Mouse (Mus musculus) lung, embryonic 14.5 days (tissue): ENCODE measurements around the gene Galnt12. TPM values are rescaled to one million over a fixed set of nuclear protein-coding genes. Genes with fewer than 3 reads are reported as not detected.

Source experiments
- ATAC-seq: fragments of 200-750 bp; cut with Nextera tagmentation; 2 replicates; pipeline ENCODE4 v1.8.0; 2017; ENCODE audit warnings: mild to moderate bottlenecking, moderate TSS enrichment, moderate library complexity; ENCODE audit not compliant: insufficient read depth
- DNase-seq: peaks from one replicate; pipeline ENCODE4 v3.0.0-alpha.2; 2015
- H3K27ac ChIP-seq: fragments of 300-500 bp; sonication (generic); 2 replicates; pipeline ENCODE4 v1.5.1; 2014; ENCODE audit warnings: low read depth, mild to moderate bottlenecking, moderate library complexity
- H3K27me3 ChIP-seq: fragments of 300-500 bp; sonication (generic); 2 replicates; pipeline ENCODE4 v1.6.1; 2014; ENCODE audit warnings: low read length, control low read depth; ENCODE audit not compliant: insufficient read depth
- H3K36me3 ChIP-seq: fragments of 300-500 bp; sonication (generic); 2 replicates; pipeline ENCODE4 v1.6.1; 2014; ENCODE audit warnings: control low read depth; ENCODE audit not compliant: insufficient read depth
- H3K4me1 ChIP-seq: fragments of 300-500 bp; sonication (generic); 2 replicates; pipeline ENCODE4 v1.6.1; 2014; ENCODE audit warnings: antibody characterized with exemption, control low read depth; ENCODE audit not compliant: insufficient read depth
- H3K4me2 ChIP-seq: fragments of 300-500 bp; sonication (generic); 2 replicates; pipeline ENCODE4 v1.6.1; 2014; ENCODE audit warnings: mild to moderate bottlenecking
- H3K4me3 ChIP-seq: fragments of 300-500 bp; sonication (generic); 2 replicates; pipeline ENCODE4 v1.5.1; 2014; ENCODE audit warnings: low read depth, low read length
- H3K9ac ChIP-seq: fragments of 300-500 bp; sonication (generic); 2 replicates; pipeline ENCODE4 v1.6.1; 2014
- H3K9me3 ChIP-seq: fragments of 300-500 bp; sonication (generic); 2 replicates; pipeline ENCODE4 v1.6.1; 2016; ENCODE audit warnings: low read depth, low read length, control low read depth
- CTCF ChIP-seq: IDR thresholded peaks from 2 replicates; pipeline ENCODE4 v1.5.1; 2016; ENCODE audit warnings: antibody characterized with exemption, low read depth
- WGBS: fragments of 180-500 bp; shearing (Covaris S2); extraction: QIAGEN DNeasy Blood & Tissue Kit; methylation state at CpG from one replicate; pipeline ENCODE4 v1.1.7; 2014; 5-methylcytosine and 5-hydroxymethylcytosine counted together
- polyA plus RNA-seq: library from polyadenylated mRNA; unstranded; fragments of >200 nt; fragmentation: Nextera tagmentation; extraction: Ambion mirVana; gene quantifications from 2 replicates; pipeline ENCODE4 v1.2.1, GENCODE M21; 2014

The Galnt12 gene
- polyA plus RNA-seq, 1 experiment from 2014 or later = 5.1 TPM

DNA sequence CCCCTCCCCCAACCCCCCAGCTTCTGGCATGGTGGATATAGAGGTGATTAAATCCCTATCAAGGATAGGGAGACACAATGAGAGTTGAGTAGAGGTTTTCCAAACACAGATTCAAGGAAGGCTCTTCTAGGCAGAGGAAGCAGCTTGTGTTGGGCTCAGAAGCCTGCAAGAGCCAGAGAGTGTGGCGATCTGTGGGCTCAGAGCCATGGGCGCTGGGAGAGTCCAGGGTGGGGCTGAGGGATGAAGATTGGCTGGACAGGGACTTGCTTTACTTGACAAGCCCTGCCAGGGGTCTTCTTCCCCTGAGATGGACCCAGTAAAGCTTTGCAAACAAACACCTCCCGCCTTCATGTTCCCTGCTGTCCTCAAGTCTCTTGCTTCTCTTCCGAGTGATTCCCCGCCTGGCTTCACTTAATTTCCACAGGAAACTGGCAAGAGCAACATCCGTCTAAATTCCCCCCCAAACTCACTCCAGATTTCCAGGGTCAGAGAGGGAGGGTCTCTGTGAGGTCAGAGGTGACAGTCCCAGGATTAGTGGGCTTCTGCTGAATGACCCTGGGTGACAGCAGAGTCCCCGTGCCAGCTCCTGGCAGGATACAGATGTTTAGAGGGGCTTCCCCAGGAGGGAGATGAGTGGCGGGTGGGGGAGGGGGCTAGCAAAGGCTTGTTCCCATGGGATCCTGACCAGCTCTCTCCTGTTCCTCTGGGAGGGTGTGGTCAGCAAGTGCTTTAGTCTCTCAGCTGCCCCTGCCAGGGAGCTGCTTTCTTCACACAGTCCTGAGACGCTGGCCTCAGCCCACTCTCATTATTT is 47.5 kb downstream of the Galnt12 start:
- no peak for TF ChIP-seq CTCF
- DNase-seq = peak; percentile 64

DNA sequence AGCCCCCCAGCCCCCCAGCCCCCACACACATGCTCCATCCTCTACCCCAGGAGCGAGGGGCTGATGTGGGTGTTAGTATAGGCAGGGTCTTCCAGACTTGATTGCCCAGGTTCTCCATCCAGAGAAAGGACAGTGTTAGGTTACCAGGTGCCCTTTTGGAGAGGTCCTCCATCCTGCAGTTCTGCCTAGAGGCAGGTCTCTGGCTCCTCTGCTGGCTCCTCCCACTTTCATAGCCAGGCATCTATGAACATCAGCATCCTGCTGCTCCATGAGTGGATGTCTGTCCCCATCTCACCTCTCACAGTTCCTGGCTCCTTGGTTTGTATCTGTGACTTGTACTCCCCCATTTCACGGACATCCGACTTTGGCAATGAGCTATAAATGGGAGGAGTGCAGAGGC is 48.6 kb downstream of the Galnt12 start:
- no peaks in the 10 kb centered on the region for H3K36me3 ChIP-seq
- peaks cover 13% of the 10 kb centered on the region for H3K4me1 ChIP-seq
- ATAC-seq (no peak), DNase-seq (no peak)
- TF ChIP-seq CTCF = no peak
- H3K9me3 ChIP-seq = no peaks in the 10 kb centered on the region
- no peak overlapping the region for H3K4me2 ChIP-seq
- H3K9ac ChIP-seq = no peak overlapping the region
- H3K27me3 ChIP-seq = no peaks in the 10 kb centered on the region
- no peak overlapping the region for H3K4me3 ChIP-seq
- WGBS = 82% methylated on average over 3 of the region's 3 CpGs
- no peak overlapping the region for H3K27ac ChIP-seq

More for the DNA sequence above, 47.5 kb downstream of the Galnt12 start:
- Histone ChIP-seq H3K36me3 (no peaks in the 10 kb centered on the region), H3K9me3 (no peaks in the 10 kb centered on the region), H3K4me2 (0 out of 2 replicates have a peak overlapping the region, but pooled peaks have one; percentile 11), H3K27ac (peak overlapping the region; percentile 72; the same call in 1 of the 2 replicates), H3K4me3 (no peak overlapping the region), H3K9ac (peak overlapping the region; percentile 8; the same call in 1 of the 2 replicates), H3K4me1 (peaks cover 13% of the 10 kb centered on the region), H3K27me3 (no peaks in the 10 kb centered on the region)
- 27% methylated on average over 9 of the region's 9 CpGs for WGBS
- peak; percentile 79 for ATAC-seq

GRCm38 (mm10) chr4:47141444-47142154 is 49.9 kb downstream of the Galnt12 start:
- no peak for DNase-seq
- H3K9me3 ChIP-seq = no peaks in the 10 kb centered on the region
- H3K27ac ChIP-seq = no peak overlapping the region
- 68% methylated on average over 10 of the region's 10 CpGs for WGBS
- no peak overlapping the region for H3K9ac ChIP-seq
- no peak for ATAC-seq
- H3K36me3 ChIP-seq = no peaks in the 10 kb centered on the region
- no peaks in the 10 kb centered on the region for H3K27me3 ChIP-seq
- H3K4me3 ChIP-seq = no peak overlapping the region
- peaks cover 13% of the 10 kb centered on the region for H3K4me1 ChIP-seq
- TF ChIP-seq CTCF = no peak
- no peak overlapping the region for H3K4me2 ChIP-seq

DNA sequence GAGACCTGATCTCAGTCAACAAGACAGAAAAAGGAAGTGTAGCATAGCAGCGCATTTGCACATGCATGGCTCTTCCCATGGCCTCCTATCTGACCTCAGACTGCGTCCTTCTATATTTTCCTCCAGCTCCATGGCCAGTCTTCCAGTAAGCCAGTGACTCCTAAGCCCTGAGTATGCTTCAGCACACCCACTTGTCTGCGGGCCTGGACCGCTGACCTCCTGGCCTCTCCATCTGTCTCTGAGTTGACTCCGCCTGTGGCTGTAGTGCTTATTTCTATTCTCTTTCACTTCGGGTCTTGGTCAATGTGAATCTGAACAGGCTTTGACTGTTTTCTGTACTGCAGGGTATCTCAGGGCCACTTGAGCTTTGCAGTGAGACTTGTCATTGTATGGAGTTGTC is 52.1 kb downstream of the Galnt12 start:
- no peaks in the 10 kb centered on the region for H3K27me3 ChIP-seq
- WGBS = 70% methylated on average over 6 of the region's 6 CpGs
- no peak overlapping the region for H3K9ac ChIP-seq
- H3K4me2 ChIP-seq = no peak overlapping the region
- H3K4me3 ChIP-seq = no peak overlapping the region
- no peaks in the 10 kb centered on the region for H3K9me3 ChIP-seq
- DNase-seq (no peak), ATAC-seq (no peak)
- no peaks in the 10 kb centered on the region for H3K36me3 ChIP-seq
- TF ChIP-seq CTCF = no peak
- no peak overlapping the region for H3K27ac ChIP-seq
- H3K4me1 ChIP-seq = peaks cover 12% of the 10 kb centered on the region

- 85% methylated on average over 6 of the region's 6 CpGs for WGBS
- TF ChIP-seq CTCF = no peak
- H3K27me3 ChIP-seq = no peaks in the 10 kb centered on the region
- no peaks in the 10 kb centered on the region for H3K9me3 ChIP-seq
- no peaks in the 10 kb centered on the region for H3K4me1 ChIP-seq
- H3K4me2 ChIP-seq = no peak overlapping the region
- no peak overlapping the region for H3K4me3 ChIP-seq
- no peak overlapping the region for H3K9ac ChIP-seq
- ATAC-seq = no peak
- no peak overlapping the region for H3K27ac ChIP-seq
- no peak for DNase-seq
- H3K36me3 ChIP-seq = no peaks in the 10 kb centered on the region
Observed at GRCm38 (mm10) chr4:47145341-47145740, 53.6 kb downstream of the Galnt12 start.

DNA sequence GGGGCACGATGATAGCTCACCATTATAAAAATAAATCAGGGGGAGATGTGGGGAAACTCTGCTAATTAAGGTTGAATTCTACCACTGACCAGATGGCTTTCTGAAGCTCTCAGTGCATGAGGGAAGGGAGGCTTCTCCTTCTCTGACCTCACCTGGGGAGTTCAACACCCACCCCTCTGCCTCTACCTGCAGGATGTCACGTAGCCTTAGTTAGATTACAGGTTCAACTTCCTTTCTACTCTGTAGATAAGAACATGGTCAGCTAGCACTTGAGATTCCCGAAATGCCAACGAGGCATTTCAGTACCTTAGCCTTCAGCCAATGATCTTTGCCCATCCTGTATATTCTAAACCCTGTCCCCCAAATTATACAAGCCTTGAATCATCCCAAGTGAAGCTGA is 54.9 kb downstream of the Galnt12 start:
- no peak overlapping the region for H3K4me3 ChIP-seq
- H3K4me2 ChIP-seq = no peak overlapping the region
- H3K27me3 ChIP-seq = no peaks in the 10 kb centered on the region
- TF ChIP-seq CTCF = no peak
- H3K36me3 ChIP-seq = no peaks in the 10 kb centered on the region
- no peaks in the 10 kb centered on the region for H3K9me3 ChIP-seq
- no peaks in the 10 kb centered on the region for H3K4me1 ChIP-seq
- H3K27ac ChIP-seq = no peak overlapping the region
- 0 out of 2 replicates have a peak, but pooled peaks have one; percentile 53 for ATAC-seq
- 69% methylated on average over 4 of the region's 4 CpGs for WGBS
- peak; percentile 35 for DNase-seq
- no peak overlapping the region for H3K9ac ChIP-seq

DNA sequence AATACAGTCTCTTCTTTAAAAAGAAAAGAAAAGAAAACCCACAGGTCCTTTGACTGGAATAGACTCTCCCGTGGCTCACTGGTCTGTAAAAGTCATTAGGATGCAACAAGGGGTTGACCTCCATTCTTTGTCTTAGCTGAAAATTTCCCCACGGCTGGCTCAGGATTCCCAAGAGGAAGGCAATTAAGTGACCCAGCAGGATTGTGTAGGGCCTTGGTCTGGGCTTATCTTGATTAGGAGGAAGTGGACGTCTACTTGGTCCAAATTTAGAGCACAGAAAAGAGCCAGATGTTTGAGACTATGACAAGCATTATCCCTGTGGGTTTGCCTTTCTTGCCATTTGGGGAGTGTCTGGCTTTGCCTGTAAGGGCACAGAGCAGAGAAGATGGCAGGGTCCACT is 58.3 kb downstream of the Galnt12 start:
- Histone ChIP-seq H3K4me2 (no peak overlapping the region), H3K27ac (no peak overlapping the region), H3K4me1 (peaks cover 6% of the 10 kb centered on the region; the same call in 1 of the 2 replicates), H3K9me3 (no peaks in the 10 kb centered on the region), H3K36me3 (no peaks in the 10 kb centered on the region), H3K27me3 (no peaks in the 10 kb centered on the region), H3K4me3 (no peak overlapping the region), H3K9ac (no peak overlapping the region)
- ATAC-seq (no peak), DNase-seq (peak; percentile 20)
- TF ChIP-seq CTCF = no peak
- 28% methylated on average over 3 of the region's 3 CpGs for WGBS
